Mouse (Mus musculus) liver, embryonic 14.5 days (tissue): ENCODE data around the gene Sel1l2.

ENCODE experiments used
- CTCF ChIP-seq: IDR thresholded peaks from 2 replicates; pipeline ENCODE4 v1.5.1; 2016; ENCODE audit warnings: antibody characterized with exemption, low read depth, control low read depth
- EP300 ChIP-seq: IDR thresholded peaks from 2 replicates; pipeline ENCODE4 v1.6.1; 2016; ENCODE audit warnings: antibody characterized with exemption, low read depth

GRCm38 (mm10) chr2:140302976-140303708 lies 86.4 kb downstream of the Sel1l2 start:
- no peak for TF ChIP-seq CTCF
- no peak for TF ChIP-seq EP300
